Mouse (Mus musculus): ENCODE results near the gene Aebp1.

GRCm38 (mm10) chr11:5893807-5894206 lies 32.1 kb downstream of the Aebp1 start:
- TF ChIP-seq CTCF (IDR thresholded peaks at IDR 0.05; ENCODE audit: borderline replicate concordance, control insufficient read depth, extremely low read depth, insufficient read depth, low read length, poor library complexity) (no peak), POLR2A (IDR thresholded peaks at IDR 0.05; ENCODE audit: control insufficient read depth, extremely low read depth, insufficient read depth, low read length, poor library complexity) (no peak)
